Mouse (Mus musculus) megakaryocyte, embryonic 14.5 days (primary cell): ENCODE measurements around the gene Adh5. TPM values are rescaled to one million over a fixed set of nuclear protein-coding genes. Genes with fewer than 3 reads are reported as not detected.
A peak's percentile ranks its signal among the peaks of the same experiment; 100 is the strongest.
"Not testable (repeated sequence)": the region's sequence is repeated elsewhere in the genome, so short reads cannot be mapped to it uniquely, and the experiment has no call there.

Experiments
- H3K27me3 ChIP-seq: replicated peaks from 2 replicates; pipeline ENCODE3; 2012; ENCODE audit warnings: inconsistent platforms
- H3K36me3 ChIP-seq: replicated peaks from 2 replicates; pipeline ENCODE3; 2012; ENCODE audit warnings: low read length, inconsistent platforms, mixed read lengths
- H3K4me1 ChIP-seq: 2 replicates; pipeline ENCODE4 v1.6.1; 2012; ENCODE audit warnings: inconsistent platforms
- H3K4me3 ChIP-seq: replicated peaks from 2 replicates; pipeline ENCODE3; 2012; ENCODE audit warnings: moderate library complexity, mild to moderate bottlenecking, inconsistent platforms
- H3K9me3 ChIP-seq: 2 replicates; pipeline ENCODE4 v1.6.1; 2012; ENCODE audit warnings: inconsistent platforms
- FLI1 ChIP-seq: IDR thresholded peaks from 2 replicates; pipeline ENCODE4 v1.6.1; 2012; ENCODE audit warnings: low read length, inconsistent platforms, mixed read lengths
- GATA1 ChIP-seq: IDR thresholded peaks from 3 replicates; pipeline ENCODE4 v1.6.1; 2012; ENCODE audit warnings: mixed read lengths, low read length, inconsistent platforms, borderline replicate concordance
- polyA plus RNA-seq: library from polyadenylated mRNA; stranded (reverse); fragments of >175 nt; gene quantifications from 2 replicates; pipeline ENCODE4 v1.2.3, GENCODE M21; 2012; ENCODE audit warnings: low replicate concordance; ENCODE audit not compliant: insufficient read depth

Gene Adh5
- polyA plus RNA-seq, 1 experiment = 12.6 TPM

DNA sequence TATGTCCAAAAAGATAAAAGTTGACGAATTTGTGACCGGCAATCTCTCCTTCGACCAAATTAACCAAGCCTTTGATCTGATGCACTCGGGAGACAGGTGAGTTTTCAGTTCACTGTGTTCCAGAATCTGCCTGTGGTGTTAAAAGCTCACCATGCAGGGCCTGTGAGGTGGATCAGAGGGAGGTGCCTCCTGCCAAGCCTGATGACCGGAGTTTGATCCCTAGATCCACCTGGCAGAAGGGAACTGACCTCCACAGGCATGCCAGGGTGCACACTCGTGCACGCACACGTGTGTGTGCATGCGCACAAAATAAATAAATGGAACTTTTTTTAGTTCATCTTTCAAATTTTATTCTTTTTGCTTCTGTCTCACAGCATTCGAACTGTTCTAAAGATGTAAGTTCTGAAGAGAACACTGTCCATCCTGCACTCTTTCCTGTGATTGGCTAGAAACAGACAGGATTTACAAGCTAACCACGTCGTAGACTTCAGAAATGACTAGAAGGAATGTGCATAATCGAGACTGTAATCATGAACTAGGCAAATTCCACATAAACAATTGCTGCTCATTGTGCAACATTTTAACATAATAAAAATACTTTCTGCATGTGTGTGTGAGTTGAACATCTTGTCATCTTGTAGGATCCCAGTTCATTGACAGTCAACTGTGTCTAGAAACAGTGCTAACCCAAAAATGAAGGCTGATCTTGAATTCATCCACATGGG, 12.0 kb downstream of the Adh5 start:
- TF ChIP-seq FLI1 (no peak), GATA1 (no peak)
- Histone ChIP-seq H3K9me3 (no peaks in the 10 kb centered on the region), H3K36me3 (peaks cover 99% of the 10 kb centered on the region), H3K4me3 (no peak overlapping the region), H3K27me3 (no peaks in the 10 kb centered on the region), H3K4me1 (peaks cover 10% of the 10 kb centered on the region; the same call in 1 of the 2 replicates)

DNA sequence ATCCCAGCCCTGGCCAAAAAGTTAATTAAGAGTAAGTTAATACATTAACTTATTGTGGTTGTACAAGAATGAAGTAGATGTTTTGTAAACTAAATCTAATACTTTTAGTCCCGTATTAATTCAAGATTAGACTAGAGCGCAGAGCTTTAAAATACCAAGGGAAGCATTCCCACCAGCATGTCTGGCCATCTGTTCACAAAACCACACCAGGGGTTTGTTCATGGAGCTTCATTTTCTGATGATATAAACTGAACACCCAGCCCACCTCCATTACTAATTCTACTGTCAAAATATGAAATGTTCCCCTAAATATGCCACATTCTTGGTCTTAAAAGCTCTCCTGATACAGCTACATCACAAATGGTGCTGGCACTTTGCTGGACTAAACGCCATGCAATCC, 15.5 kb downstream of the Adh5 start:
- H3K4me3 ChIP-seq = no peak overlapping the region
- peaks cover 99% of the 10 kb centered on the region for H3K36me3 ChIP-seq
- H3K27me3 ChIP-seq = no peaks in the 10 kb centered on the region
- H3K9me3 ChIP-seq = no peaks in the 10 kb centered on the region
- 0 out of 2 replicates have a peak, but pooled peaks cover 3% of the 10 kb centered on the region for H3K4me1 ChIP-seq
- TF ChIP-seq GATA1 = no peak
- no peak for TF ChIP-seq FLI1

DNA sequence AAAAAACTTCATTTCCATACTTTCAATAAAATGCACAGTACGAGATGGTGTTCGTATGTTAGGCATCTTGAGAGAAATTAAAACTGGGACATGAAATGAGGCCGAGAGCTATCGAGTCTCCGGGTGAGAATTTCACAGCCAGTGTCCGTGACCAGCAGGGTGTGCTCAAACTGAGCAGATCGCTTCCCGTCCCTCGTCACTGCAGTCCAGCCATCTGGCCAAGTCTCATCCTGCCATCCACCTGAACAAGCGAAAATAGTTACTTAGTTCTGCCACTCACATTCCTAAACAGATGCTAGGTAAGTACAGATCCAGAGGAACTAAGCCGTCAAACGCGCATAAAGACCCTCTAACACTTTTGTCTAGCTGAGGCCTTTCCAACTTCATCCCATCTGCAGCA, 17.4 kb downstream of the Adh5 start:
- H3K27me3 ChIP-seq = no peaks in the 10 kb centered on the region
- TF ChIP-seq FLI1 (no peak), GATA1 (no peak)

GRCm38 (mm10) chr3:138461832-138462231, 18.9 kb downstream of the Adh5 start:
- TF ChIP-seq FLI1 (no peak), GATA1 (no peak)
- no peak overlapping the region for H3K4me3 ChIP-seq
- peaks cover 98% of the 10 kb centered on the region for H3K36me3 ChIP-seq
- H3K27me3 ChIP-seq = no peaks in the 10 kb centered on the region
- no peaks in the 10 kb centered on the region for H3K9me3 ChIP-seq
- peaks cover 3% of the 10 kb centered on the region; the same call in 1 of the 2 replicates for H3K4me1 ChIP-seq

More for the DNA sequence above, 17.4 kb downstream of the Adh5 start:
- Histone ChIP-seq H3K4me3 (no peak overlapping the region), H3K9me3 (no peaks in the 10 kb centered on the region), H3K36me3 (peaks cover 99% of the 10 kb centered on the region), H3K4me1 (peaks cover 3% of the 10 kb centered on the region; the same call in 1 of the 2 replicates)

- Histone ChIP-seq H3K4me1 (peaks cover 6% of the 10 kb centered on the region), H3K36me3 (peaks cover 98% of the 10 kb centered on the region), H3K9me3 (no peaks in the 10 kb centered on the region), H3K4me3 (peak overlapping the region; percentile 23), H3K27me3 (no peaks in the 10 kb centered on the region)
- no peak for TF ChIP-seq FLI1
- no peak for TF ChIP-seq GATA1
Measured at GRCm38 (mm10) chr3:138463137-138463536, 20.2 kb downstream of the Adh5 start.

DNA sequence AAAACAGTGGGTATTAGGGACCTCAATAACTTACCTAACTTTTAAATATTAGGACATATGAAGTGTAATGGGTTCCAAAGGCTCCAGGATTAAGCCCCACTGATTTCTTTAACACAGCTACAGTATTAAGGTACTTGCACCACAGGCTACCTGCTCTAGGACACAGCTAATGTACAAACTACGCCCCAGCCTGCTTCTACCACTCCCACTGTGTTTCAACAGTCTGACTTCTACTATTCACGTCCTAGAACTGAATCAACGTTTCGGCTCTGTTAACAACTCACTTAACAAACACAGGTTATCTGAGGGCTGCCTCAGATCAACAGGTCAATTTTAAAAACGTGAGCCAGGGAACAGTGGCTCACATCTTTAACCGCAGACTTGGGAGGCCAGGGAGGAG, 20.9 kb downstream of the Adh5 start:
- TF ChIP-seq FLI1 (no peak), GATA1 (no peak)
- Histone ChIP-seq H3K36me3 (peaks cover 98% of the 10 kb centered on the region), H3K4me1 (peaks cover 12% of the 10 kb centered on the region), H3K27me3 (no peaks in the 10 kb centered on the region), H3K9me3 (no peaks in the 10 kb centered on the region), H3K4me3 (no peak overlapping the region)

GRCm38 (mm10) chr3:138464573-138465147, 21.8 kb downstream of the Adh5 start:
- Histone ChIP-seq H3K4me1 (peaks cover 14% of the 10 kb centered on the region), H3K4me3 (no peak overlapping the region), H3K36me3 (peaks cover 98% of the 10 kb centered on the region), H3K9me3 (no peaks in the 10 kb centered on the region), H3K27me3 (no peaks in the 10 kb centered on the region)
- no peak for TF ChIP-seq FLI1
- no peak for TF ChIP-seq GATA1

GRCm38 (mm10) chr3:138466656-138467055, 23.8 kb downstream of the Adh5 start:
- not testable (repeated sequence) for H3K27me3 ChIP-seq, H3K9me3 ChIP-seq, H3K4me3 ChIP-seq
- Histone ChIP-seq H3K36me3 (peaks cover 98% of the 10 kb centered on the region), H3K4me1 (peaks cover 14% of the 10 kb centered on the region)

- Histone ChIP-seq H3K9me3 (no peaks in the 10 kb centered on the region), H3K27me3 (no peaks in the 10 kb centered on the region), H3K36me3 (peaks cover 95% of the 10 kb centered on the region), H3K4me3 (no peak overlapping the region), H3K4me1 (peaks cover 14% of the 10 kb centered on the region)
- TF ChIP-seq FLI1 (no peak), GATA1 (no peak)
Measured at GRCm38 (mm10) chr3:138471066-138471465, 28.2 kb downstream of the Adh5 start.

DNA sequence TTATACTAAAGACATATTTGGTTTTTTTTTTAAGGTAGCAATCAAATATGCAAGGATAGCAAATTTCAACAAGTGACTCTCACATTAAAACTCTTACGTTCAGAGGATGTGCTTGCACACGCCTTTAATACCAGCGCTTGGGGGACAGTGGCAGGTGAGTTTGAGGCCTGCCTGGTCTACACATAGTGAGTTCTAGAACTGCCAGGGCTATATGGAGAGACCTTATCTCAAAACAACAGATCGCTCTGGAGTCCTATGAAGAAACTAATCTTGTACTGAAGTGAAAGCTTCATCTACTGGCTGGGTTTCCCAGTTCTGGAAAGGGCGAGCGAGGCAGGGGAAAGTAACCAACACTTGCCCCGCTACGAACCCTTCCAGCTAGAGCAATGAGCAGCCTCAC, 36.6 kb downstream of the Adh5 start:
- H3K4me3 ChIP-seq = no peak overlapping the region
- H3K4me1 ChIP-seq = peaks cover 32% of the 10 kb centered on the region
- H3K27me3 ChIP-seq = no peaks in the 10 kb centered on the region
- H3K36me3 ChIP-seq = peaks cover 89% of the 10 kb centered on the region
- TF ChIP-seq GATA1 (no peak), FLI1 (no peak)
- H3K9me3 ChIP-seq = 0 out of 2 replicates have a peak, but pooled peaks cover under 1% of the 10 kb centered on the region
